Mouse (Mus musculus) T-cell, adult 2 months (primary cell): ENCODE measurements around the gene Ccdc151.

ENCODE experiments used
- DNase-seq: peaks from one replicate; pipeline ENCODE4 v3.0.0; 2022; ENCODE audit warnings: low spot score

Gene Ccdc151

GRCm38 (mm10) chr9:21958372-21958771, 44.1 kb downstream of the Ccdc151 start:
- DNase-seq: no peak

GRCm38 (mm10) chr9:21955570-21956281, 46.7 kb downstream of the Ccdc151 start, which contains the start of gene Swsap1:
Swsap1 (plus strand) TSS chr9:21955755.
- peak; percentile 98 for DNase-seq

- DNase-seq: no peak
Observed at GRCm38 (mm10) chr9:21955225-21955569, 47.2 kb downstream of the Ccdc151 start.

GRCm38 (mm10) chr9:21954635-21955034, 47.8 kb downstream of the Ccdc151 start:
- DNase-seq: no peak

- DNase-seq: no peak
Observed at GRCm38 (mm10) chr9:21953600-21953999, 48.8 kb downstream of the Ccdc151 start.

GRCm38 (mm10) chr9:21951977-21952376, 50.5 kb downstream of the Ccdc151 start:
- no peak for DNase-seq

GRCm38 (mm10) chr9:21950322-21950721, 52.1 kb downstream of the Ccdc151 start:
- peak; percentile 39 for DNase-seq

GRCm38 (mm10) chr9:21948790-21949189, 53.6 kb downstream of the Ccdc151 start:
- no peak for DNase-seq

GRCm38 (mm10) chr9:21948146-21948545, 54.3 kb downstream of the Ccdc151 start:
- DNase-seq: no peak

GRCm38 (mm10) chr9:21947540-21948130, 54.8 kb downstream of the Ccdc151 start:
- DNase-seq: peak; percentile 19

- DNase-seq: no peak
Observed at GRCm38 (mm10) chr9:21944267-21944666, 58.2 kb downstream of the Ccdc151 start.

- no peak for DNase-seq
Observed at GRCm38 (mm10) chr9:21943638-21944037, 58.8 kb downstream of the Ccdc151 start.

- no peak for DNase-seq
Observed at GRCm38 (mm10) chr9:21943046-21943445, 59.4 kb downstream of the Ccdc151 start.
